Mouse (Mus musculus) urinary bladder, postnatal 14 days (tissue): Measurements from ENCODE around the gene Kcne1.

Experiments
- DNase-seq: peaks from one replicate; pipeline ENCODE4 v3.0.0; 2021; ENCODE audit warnings: low spot score

Kcne1 gene

DNA sequence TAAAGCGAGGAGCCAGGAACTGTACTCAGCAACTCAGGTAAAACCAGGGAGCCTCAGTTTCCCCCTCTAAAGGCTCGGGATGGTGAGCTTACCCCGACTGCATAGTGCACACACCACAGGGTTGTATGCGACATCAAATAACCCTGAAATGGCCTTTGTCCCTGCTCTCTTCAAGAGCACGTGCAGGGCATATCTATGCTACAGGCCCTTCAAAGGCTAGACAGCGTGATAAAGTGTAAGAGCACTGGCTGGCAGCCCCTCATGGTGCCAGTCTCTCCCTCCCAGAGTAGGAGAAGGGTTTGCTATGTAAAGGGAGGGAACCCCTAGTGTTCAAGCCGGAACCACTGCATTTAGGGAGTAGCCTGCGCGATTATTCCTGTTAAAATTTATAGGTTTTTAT lies 2.2 kb downstream of the Kcne1 start:
- no peak for DNase-seq

DNA sequence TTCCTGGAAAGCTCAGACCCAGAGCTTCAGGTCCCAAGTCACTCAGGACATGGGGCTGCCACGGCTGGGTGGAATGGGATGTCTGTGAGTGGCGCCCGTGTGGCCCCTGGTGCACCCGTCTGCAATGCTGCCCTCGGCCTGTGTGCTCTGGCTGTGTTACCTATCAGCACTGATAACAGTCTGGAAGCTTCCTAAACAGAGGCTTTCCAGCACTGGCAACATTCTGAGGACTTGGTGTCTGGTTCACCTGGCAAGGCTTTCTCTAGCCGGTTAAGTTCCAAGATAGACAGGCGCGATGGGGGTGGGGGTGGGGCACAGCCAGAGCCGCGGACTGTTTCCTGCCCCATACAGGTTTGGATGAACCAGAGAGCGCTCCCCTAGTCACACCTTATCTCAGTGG lies 3.3 kb downstream of the Kcne1 start:
- no peak for DNase-seq

DNA sequence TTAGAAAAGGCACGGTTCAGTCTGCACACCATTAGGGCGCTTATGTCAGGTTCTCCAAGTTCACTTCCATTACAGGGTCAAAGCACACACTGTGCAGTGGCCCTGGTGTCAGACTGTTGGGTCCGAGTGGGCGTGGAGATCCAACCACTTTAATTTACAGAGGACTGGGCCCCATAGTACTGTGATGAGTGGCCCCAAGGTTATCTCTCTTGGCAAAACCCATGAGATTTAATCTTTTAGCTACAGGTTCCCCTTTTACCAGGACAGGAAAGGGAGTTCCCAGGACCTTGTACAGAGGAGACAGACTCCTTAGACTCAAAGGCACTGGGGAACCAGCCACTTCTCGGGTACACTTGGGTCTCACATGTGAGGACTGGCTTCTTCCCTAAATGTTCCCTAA lies 3.9 kb downstream of the Kcne1 start:
- DNase-seq, result no peak

GRCm38 (mm10) chr16:92353897-92354296 lies 5.4 kb downstream of the Kcne1 start:
- DNase-seq, result no peak

DNA sequence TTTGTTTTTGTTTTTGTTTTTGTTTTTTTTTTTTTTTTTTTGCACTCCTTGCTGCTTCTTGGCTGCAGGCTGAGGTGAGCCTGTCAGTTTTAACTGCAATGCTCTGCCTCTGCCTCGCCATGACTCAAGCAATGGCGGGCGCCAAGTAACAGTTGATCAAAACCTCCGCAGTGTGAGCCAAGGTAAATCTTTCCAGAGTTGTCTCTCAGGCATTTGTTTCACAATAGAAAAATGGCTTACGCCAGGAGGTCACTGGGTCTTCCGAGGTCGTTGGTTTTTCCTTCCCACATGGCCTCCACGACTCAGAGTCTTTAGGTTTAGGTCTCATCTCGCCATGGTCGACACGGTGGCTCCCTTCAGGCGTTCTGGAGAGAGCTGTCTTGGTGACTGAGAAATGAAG lies 6.0 kb downstream of the Kcne1 start:
- DNase-seq, result no peak

- peak; percentile 59 for DNase-seq
Measured at GRCm38 (mm10) chr16:92348941-92349340, 10.3 kb downstream of the Kcne1 start.

GRCm38 (mm10) chr16:92346297-92346916 lies 12.9 kb downstream of the Kcne1 start:
- DNase-seq, result no peak

DNA sequence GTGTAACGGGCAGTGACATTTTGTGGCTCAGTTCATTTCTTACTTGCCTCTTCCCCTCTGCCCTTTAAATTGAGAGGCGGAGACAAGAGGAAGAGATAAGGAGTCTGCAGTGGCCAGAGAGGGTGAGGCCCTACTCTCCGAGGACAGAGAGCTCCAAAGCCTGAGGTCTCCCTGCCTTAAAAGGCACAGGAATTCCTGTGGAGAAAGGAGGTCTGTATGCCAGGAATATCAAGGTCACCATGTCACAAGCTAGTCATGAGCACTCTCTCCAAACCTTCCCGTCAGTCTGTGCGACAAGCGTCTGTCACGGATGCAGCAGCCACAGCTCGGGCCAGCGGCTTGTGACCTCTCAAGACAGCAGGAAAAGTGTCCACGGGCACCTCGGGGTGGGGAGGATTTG lies 14.1 kb downstream of the Kcne1 start:
- DNase-seq, result no peak

GRCm38 (mm10) chr16:92340612-92341511 lies 18.4 kb downstream of the Kcne1 start:
- DNase-seq, result peak; percentile 77

DNA sequence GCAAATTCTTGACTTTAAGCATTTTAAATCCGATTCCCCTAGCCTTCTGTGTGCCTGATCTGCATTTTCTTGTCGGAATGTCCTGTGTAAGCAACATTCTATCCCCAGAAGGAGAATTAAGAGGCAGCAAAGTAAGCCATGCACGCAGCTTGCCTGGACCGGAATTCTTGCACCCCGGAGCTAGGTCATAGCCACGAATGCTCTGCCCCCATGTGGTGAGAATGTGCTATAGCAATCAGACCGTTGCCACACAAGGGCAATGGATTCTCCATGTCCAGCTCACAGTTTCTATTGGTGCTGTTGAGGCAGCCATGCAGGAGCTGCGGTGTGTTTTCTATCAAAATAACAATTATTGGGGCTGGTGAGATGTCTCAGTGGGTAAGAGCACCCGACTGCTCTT lies 23.0 kb downstream of the Kcne1 start:
- DNase-seq, result peak; percentile 85

GRCm38 (mm10) chr16:92334600-92334999 lies 24.7 kb downstream of the Kcne1 start:
- no peak for DNase-seq

GRCm38 (mm10) chr16:92330966-92331365 lies 28.3 kb downstream of the Kcne1 start:
- DNase-seq, result no peak

DNA sequence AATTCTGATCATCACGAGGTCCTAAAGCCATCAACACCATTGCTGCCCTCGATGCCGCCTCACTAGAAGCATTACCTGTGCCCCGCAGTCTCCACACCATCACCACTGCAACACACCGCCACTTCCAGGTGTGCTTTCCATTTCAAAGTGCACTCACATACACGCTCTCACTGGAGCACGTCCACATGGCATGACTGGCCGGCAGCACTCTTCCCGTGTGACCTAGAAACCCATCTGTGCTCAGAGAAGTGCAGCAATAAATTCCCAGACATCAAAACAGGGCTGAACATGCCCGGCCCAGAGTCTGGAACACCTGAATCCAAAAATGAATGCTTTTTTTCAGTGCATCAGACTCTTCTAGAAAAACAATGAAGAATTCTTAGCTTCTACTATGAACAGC lies 31.4 kb downstream of the Kcne1 start:
- no peak for DNase-seq

- no peak for DNase-seq
Measured at GRCm38 (mm10) chr16:92325062-92325406, 34.2 kb downstream of the Kcne1 start.

DNA sequence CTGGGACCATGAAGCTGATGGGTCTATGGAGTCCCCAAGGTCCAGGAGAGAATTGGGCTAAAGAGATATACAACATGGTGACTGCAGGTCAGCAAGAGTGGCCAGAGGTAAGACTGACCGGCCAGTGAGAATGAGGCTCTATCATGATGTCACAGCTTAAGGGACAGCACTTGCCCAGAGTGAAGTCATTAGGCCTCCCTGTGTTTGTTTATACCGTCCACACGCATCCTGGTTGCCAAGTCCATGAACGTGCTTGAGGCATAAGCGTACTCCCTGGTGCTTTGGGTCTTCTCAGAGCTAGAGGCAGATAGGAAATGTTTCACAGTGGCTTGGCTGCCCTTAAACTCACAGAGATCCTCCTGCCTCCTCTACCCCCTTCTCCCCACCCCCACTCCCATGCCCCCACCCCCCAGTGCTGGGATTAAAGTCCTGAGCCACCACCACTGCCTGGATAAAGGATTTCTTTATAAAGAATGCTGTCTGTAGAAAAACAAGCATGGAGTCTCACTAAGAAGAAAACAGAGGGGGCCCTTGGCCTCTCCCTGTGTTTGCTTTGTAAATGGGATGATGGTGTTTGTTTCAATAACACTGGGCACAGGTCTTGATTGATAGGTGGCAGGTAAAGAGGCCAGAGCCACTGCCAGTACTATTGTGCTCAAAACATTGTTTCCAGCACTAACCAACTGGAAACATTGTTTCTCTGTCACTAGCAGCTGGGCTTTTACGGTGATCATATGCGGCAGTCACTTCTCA lies 34.8 kb downstream of the Kcne1 start:
- DNase-seq, result no peak

GRCm38 (mm10) chr16:92321341-92321740 lies 37.9 kb downstream of the Kcne1 start, which contains the start of gene Fam243:
Gene Fam243 (minus strand): TSS chr16:92321441.
- DNase-seq, result no peak

DNA sequence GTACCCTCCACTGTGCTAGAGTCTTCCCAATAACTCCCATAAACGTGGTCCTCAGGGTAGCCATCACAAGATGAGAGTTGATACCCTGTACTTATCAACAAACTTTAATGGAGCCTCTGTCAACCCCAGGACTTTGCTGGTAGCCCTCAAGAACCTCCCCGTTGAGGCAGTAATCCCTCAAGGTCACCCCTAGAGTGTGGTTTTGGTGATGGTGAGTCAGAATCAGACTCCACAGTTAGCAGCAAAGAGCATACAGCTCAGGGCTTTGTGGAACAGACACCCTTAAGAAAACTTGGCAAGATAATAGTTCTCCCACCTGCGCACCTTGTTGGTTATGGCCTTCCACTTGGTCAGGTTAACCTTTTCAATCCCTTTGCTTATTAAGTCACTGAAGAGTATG lies 38.9 kb downstream of the Kcne1 start:
- no peak for DNase-seq

DNA sequence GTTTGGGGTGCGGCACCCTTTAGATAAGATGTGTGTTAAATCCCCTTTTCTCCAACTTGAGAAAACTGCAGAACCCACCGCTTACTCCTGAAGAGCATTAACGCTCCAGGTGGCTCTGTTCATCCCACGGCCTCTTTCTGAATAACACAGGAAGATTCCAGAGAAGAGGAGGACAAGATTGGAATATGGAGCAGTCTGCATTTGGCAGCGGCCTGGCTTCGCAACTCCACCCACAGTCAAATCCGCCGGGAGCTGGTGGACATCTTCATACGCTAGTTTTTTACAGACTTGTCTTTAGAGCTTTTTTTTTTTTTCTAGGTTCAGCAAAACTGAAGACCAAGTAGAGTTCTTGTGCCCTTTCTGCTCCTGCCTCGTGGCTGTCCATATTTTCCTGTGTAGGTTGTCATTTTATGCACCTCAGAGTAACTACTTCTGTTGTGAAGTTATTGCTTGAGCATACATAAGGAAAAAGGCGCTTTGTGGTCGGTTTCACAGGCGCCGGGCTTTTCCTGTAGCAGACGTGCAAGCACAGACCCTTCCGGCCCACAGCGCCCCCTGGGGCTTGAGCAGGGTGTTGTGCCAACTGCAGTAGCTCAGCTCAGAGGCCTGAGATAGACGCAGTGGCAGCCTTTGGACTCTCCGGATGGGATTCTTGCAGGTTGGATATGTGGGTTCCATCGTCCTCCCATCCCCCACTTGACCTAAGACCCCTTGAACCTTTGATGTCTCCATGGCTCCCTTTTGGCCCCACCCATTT lies 39.7 kb downstream of the Kcne1 start:
- peak; percentile 48 for DNase-seq

GRCm38 (mm10) chr16:92316049-92316738 lies 43.1 kb downstream of the Kcne1 start:
- DNase-seq, result no peak

GRCm38 (mm10) chr16:92313953-92314741 lies 45.1 kb downstream of the Kcne1 start:
- DNase-seq, result peak; percentile 20

- DNase-seq, result no peak
Measured at GRCm38 (mm10) chr16:92309126-92309525, 50.1 kb downstream of the Kcne1 start.
